Mouse (Mus musculus) cerebellum, adult 2 months (tissue): Measurements from ENCODE around the gene Itga2b.

ENCODE experiments used
- CTCF ChIP-seq: fragments of 200-500 bp; IDR thresholded peaks from 2 replicates; pipeline ENCODE4 v1.5.1; 2011; ENCODE audit warnings: low read depth, mild to moderate bottlenecking, control low read depth, low read length, moderate library complexity, borderline replicate concordance; ENCODE audit not compliant: insufficient read depth
- POLR2A ChIP-seq: fragments of 200-500 bp; IDR thresholded peaks from 2 replicates; pipeline ENCODE4 v1.6.1; 2011; ENCODE audit warnings: low read length, control low read depth, borderline replicate concordance; ENCODE audit not compliant: insufficient read depth

DNA sequence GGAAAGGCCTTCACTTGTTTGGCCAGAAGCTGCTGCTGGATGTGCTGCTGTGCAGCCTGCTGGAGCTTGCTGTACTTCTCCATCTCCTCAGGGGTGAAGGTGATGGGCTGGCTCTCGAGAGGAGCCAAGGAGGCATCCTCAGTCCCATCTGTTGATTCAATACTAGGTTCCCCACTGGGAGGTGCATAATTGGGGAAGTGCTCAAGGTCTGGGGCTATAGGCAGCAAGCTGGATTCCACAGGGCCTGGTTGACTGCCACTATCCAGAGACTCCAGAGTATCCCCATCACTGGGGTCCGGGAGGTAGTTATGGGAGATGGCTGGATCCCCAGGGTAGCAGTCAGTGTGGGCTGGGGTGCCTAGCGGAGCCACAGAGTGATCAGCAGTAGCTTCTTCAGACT, 8.7 kb upstream of the Itga2b start:
- TF ChIP-seq CTCF (no peak), POLR2A (no peak)
